Mouse (Mus musculus) intestine, embryonic 15.5 days (tissue): ENCODE data around the gene Jarid2. TPM values are rescaled to one million over a fixed set of nuclear protein-coding genes. Genes with fewer than 3 reads are reported as not detected.
A peak's percentile ranks its signal among the peaks of the same experiment; 100 is the strongest.
"Not testable (repeated sequence)": the region's sequence is repeated elsewhere in the genome, so short reads cannot be mapped to it uniquely, and the experiment has no call there.

Source experiments
- ATAC-seq: fragments of 200-750 bp; cut with Nextera tagmentation; 2 replicates; pipeline ENCODE4 v1.8.0; 2017; ENCODE audit warnings: moderate TSS enrichment, moderate library complexity
- H3K27ac ChIP-seq: fragments of 300-500 bp; sonication (generic); 2 replicates; pipeline ENCODE4 v1.5.1; 2015; ENCODE audit warnings: mild to moderate bottlenecking, inconsistent platforms
- H3K27me3 ChIP-seq: fragments of 300-500 bp; sonication (generic); replicated peaks from 2 replicates; pipeline ENCODE4 v1.6.1; 2015; ENCODE audit warnings: inconsistent platforms
- H3K36me3 ChIP-seq: fragments of 300-500 bp; sonication (generic); 2 replicates; pipeline ENCODE4 v1.6.1; 2015; ENCODE audit warnings: inconsistent platforms
- H3K4me1 ChIP-seq: fragments of 300-500 bp; sonication (generic); replicated peaks from 2 replicates; pipeline ENCODE4 v1.6.1; 2015; ENCODE audit warnings: inconsistent platforms
- H3K4me2 ChIP-seq: fragments of 300-500 bp; sonication (generic); replicated peaks from 2 replicates; pipeline ENCODE4 v1.6.1; 2015; ENCODE audit warnings: mild to moderate bottlenecking, inconsistent platforms
- H3K4me3 ChIP-seq: fragments of 300-500 bp; sonication (generic); replicated peaks from 2 replicates; pipeline ENCODE4 v1.5.1; 2015; ENCODE audit warnings: inconsistent platforms
- H3K9ac ChIP-seq: fragments of 300-500 bp; sonication (generic); 2 replicates; pipeline ENCODE4 v1.6.1; 2015; ENCODE audit warnings: inconsistent platforms
- H3K9me3 ChIP-seq: fragments of 300-500 bp; sonication (generic); 2 replicates; pipeline ENCODE4 v1.6.1; 2016; ENCODE audit warnings: inconsistent platforms
- WGBS: fragments of 180-500 bp; shearing (Covaris S2); methylation state at CpG from one replicate; pipeline ENCODE4 v1.1.7; 2015; 5-methylcytosine and 5-hydroxymethylcytosine counted together
- polyA plus RNA-seq: library from polyadenylated mRNA; unstranded; fragments of >200 nt; fragmentation: Nextera tagmentation; extraction: Ambion mirVana; gene quantifications from 2 replicates; pipeline ENCODE4 v1.2.1, GENCODE M21; 2015

Jarid2 gene
- polyA plus RNA-seq, 1 experiment from 2014 or later, result 24.8 TPM

DNA sequence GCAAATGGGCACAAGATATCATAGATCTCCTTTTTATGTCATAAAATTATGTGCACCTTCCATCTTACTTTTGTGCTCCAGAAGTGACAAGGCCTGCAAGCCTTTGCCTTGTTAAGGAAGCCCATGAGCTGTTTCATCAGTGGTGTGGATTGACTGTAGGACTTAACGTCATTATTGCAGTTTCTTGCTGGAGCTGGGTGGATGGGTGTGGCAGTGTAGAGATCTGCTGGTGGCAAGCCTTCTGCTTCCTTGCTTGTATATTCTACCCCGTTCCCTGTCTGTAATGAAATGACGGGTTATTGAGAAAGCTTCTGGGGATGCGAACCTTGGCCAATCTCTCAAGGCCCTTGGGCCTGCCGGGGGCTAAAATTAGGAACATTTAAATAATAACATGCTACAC lies 99.6 kb downstream of the Jarid2 start:
- Histone ChIP-seq H3K27ac (no peak overlapping the region), H3K36me3 (no peaks in the 10 kb centered on the region), H3K4me2 (no peak overlapping the region), H3K9me3 (no peaks in the 10 kb centered on the region), H3K9ac (no peak overlapping the region), H3K4me1 (no peaks in the 10 kb centered on the region), H3K27me3 (no peaks in the 10 kb centered on the region), H3K4me3 (no peak overlapping the region)
- ATAC-seq, result no peak
- WGBS, result 81% methylated on average over 5 of the region's 5 CpGs

- no peak overlapping the region for H3K9ac ChIP-seq
- no peak overlapping the region for H3K4me3 ChIP-seq
- no peaks in the 10 kb centered on the region for H3K36me3 ChIP-seq
- no peaks in the 10 kb centered on the region for H3K9me3 ChIP-seq
- H3K4me2 ChIP-seq, result no peak overlapping the region
- H3K27me3 ChIP-seq, result no peaks in the 10 kb centered on the region
- H3K4me1 ChIP-seq, result no peaks in the 10 kb centered on the region
- ATAC-seq, result no peak
- no peak overlapping the region for H3K27ac ChIP-seq
- WGBS, result 91% methylated on average over 2 of the region's 2 CpGs
These were observed 102.8 kb downstream of the Jarid2 start for GRCm38 (mm10) chr13:44832104-44832503.

DNA sequence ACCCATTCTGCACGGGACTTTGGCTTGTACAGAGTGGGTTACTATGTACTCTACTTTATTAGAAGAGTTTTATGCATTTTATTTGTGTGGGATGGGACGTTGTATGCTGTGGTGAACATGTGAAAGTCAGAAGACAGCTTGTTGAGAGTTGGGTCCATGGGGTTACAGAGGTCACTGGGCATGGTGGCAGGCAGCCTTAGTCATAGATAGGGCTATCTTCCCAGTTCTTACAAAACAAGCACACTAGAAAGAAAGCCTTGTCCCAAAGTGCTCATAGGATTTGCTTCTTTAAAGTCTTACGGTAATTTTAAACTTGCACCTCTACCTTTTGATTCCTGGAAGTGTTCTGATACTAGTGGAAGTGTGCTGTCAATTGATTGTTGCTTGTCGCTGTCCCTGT lies 103.6 kb downstream of the Jarid2 start:
- Histone ChIP-seq H3K36me3 (no peaks in the 10 kb centered on the region), H3K4me3 (no peak overlapping the region), H3K9me3 (no peaks in the 10 kb centered on the region), H3K4me2 (no peak overlapping the region), H3K9ac (no peak overlapping the region), H3K27ac (no peak overlapping the region), H3K27me3 (no peaks in the 10 kb centered on the region), H3K4me1 (no peaks in the 10 kb centered on the region)
- 87% methylated on average over 4 of the region's 4 CpGs for WGBS
- no peak for ATAC-seq

DNA sequence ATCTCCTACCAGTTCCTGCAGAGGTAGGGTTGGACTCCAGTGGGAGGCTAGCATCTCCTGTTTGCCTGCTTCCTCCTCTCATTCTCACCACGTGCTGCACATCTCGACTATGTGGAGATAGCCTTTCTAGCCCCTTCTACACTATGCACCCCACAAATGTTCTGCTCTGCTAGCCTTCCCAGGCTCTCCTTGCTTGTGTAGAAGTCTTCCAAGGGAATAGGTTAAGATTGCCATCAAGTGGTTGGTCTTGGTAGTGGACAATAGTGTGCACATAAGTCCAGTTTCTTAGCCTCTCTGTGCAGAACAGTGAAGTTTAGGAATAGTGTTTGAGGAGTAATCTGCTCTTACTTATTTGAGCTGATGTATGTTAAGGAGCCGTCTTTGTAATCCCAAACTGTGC lies 104.1 kb downstream of the Jarid2 start:
- Histone ChIP-seq H3K9me3 (no peaks in the 10 kb centered on the region), H3K4me1 (no peaks in the 10 kb centered on the region), H3K27ac (no peak overlapping the region), H3K4me3 (no peak overlapping the region), H3K9ac (no peak overlapping the region), H3K36me3 (no peaks in the 10 kb centered on the region), H3K27me3 (no peaks in the 10 kb centered on the region), H3K4me2 (no peak overlapping the region)
- no peak for ATAC-seq
- 55% methylated on average over 3 of the region's 3 CpGs for WGBS

- Histone ChIP-seq H3K27me3 (no peaks in the 10 kb centered on the region), H3K36me3 (no peaks in the 10 kb centered on the region), H3K4me2 (no peak overlapping the region), H3K9ac (no peak overlapping the region), H3K4me3 (no peak overlapping the region), H3K9me3 (no peaks in the 10 kb centered on the region), H3K4me1 (peaks cover 7% of the 10 kb centered on the region), H3K27ac (no peak overlapping the region)
- WGBS, result 85% methylated on average over 6 of the region's 6 CpGs
- no peak for ATAC-seq
These were observed 108.2 kb downstream of the Jarid2 start for GRCm38 (mm10) chr13:44837445-44837844.

- Histone ChIP-seq H3K4me1 (peaks cover 7% of the 10 kb centered on the region), H3K9me3 (no peaks in the 10 kb centered on the region), H3K4me2 (peak overlapping the region; percentile 62), H3K4me3 (peak overlapping the region; percentile 29), H3K9ac (no peak overlapping the region), H3K27ac (peak overlapping the region; percentile 51; the same call in 1 of the 2 replicates), H3K36me3 (no peaks in the 10 kb centered on the region), H3K27me3 (no peaks in the 10 kb centered on the region)
- ATAC-seq, result peak; percentile 90
- WGBS, result 8% methylated on average over 20 of the region's 20 CpGs
These were observed 110.9 kb downstream of the Jarid2 start for GRCm38 (mm10) chr13:44839866-44840835.

GRCm38 (mm10) chr13:44851426-44851825 lies 122.2 kb downstream of the Jarid2 start:
- 90% methylated on average over 2 of the region's 2 CpGs for WGBS
- no peak for ATAC-seq
- H3K36me3 ChIP-seq, result no peaks in the 10 kb centered on the region

GRCm38 (mm10) chr13:44852024-44852423 lies 122.8 kb downstream of the Jarid2 start:
- WGBS, result 63% methylated on average over 3 of the region's 3 CpGs
- H3K27ac ChIP-seq, result no peak overlapping the region
- ATAC-seq, result no peak

More at GRCm38 (mm10) chr13:44851426-44851825, 122.2 kb downstream of the Jarid2 start:
- Histone ChIP-seq H3K27ac (no peak overlapping the region), H3K9me3 (no peaks in the 10 kb centered on the region), H3K4me3 (no peak overlapping the region), H3K27me3 (no peaks in the 10 kb centered on the region), H3K4me1 (no peaks in the 10 kb centered on the region), H3K4me2 (no peak overlapping the region), H3K9ac (no peak overlapping the region)

GRCm38 (mm10) chr13:44865566-44865965 lies 136.3 kb downstream of the Jarid2 start:
- WGBS, result 95% methylated on average over 2 of the region's 2 CpGs
- no peaks in the 10 kb centered on the region for H3K27me3 ChIP-seq
- no peak overlapping the region for H3K27ac ChIP-seq
- H3K9me3 ChIP-seq, result no peaks in the 10 kb centered on the region
- no peak overlapping the region for H3K4me3 ChIP-seq
- H3K9ac ChIP-seq, result no peak overlapping the region
- no peaks in the 10 kb centered on the region for H3K36me3 ChIP-seq
- H3K4me2 ChIP-seq, result no peak overlapping the region
- ATAC-seq, result no peak
- H3K4me1 ChIP-seq, result no peaks in the 10 kb centered on the region

More at GRCm38 (mm10) chr13:44852024-44852423, 122.8 kb downstream of the Jarid2 start:
- H3K36me3 ChIP-seq, result no peaks in the 10 kb centered on the region
- no peak overlapping the region for H3K4me2 ChIP-seq
- no peaks in the 10 kb centered on the region for H3K4me1 ChIP-seq
- H3K9ac ChIP-seq, result no peak overlapping the region
- no peaks in the 10 kb centered on the region for H3K9me3 ChIP-seq
- H3K27me3 ChIP-seq, result no peaks in the 10 kb centered on the region
- no peak overlapping the region for H3K4me3 ChIP-seq

GRCm38 (mm10) chr13:44868037-44868650 lies 138.9 kb downstream of the Jarid2 start:
- Histone ChIP-seq H3K9ac (no peak overlapping the region), H3K4me3 (no peak overlapping the region), H3K27me3 (no peaks in the 10 kb centered on the region), H3K4me2 (no peak overlapping the region), H3K9me3 (no peaks in the 10 kb centered on the region), H3K27ac (no peak overlapping the region), H3K4me1 (no peaks in the 10 kb centered on the region), H3K36me3 (no peaks in the 10 kb centered on the region)
- ATAC-seq, result no peak
- 62% methylated on average over 4 of the region's 4 CpGs for WGBS

DNA sequence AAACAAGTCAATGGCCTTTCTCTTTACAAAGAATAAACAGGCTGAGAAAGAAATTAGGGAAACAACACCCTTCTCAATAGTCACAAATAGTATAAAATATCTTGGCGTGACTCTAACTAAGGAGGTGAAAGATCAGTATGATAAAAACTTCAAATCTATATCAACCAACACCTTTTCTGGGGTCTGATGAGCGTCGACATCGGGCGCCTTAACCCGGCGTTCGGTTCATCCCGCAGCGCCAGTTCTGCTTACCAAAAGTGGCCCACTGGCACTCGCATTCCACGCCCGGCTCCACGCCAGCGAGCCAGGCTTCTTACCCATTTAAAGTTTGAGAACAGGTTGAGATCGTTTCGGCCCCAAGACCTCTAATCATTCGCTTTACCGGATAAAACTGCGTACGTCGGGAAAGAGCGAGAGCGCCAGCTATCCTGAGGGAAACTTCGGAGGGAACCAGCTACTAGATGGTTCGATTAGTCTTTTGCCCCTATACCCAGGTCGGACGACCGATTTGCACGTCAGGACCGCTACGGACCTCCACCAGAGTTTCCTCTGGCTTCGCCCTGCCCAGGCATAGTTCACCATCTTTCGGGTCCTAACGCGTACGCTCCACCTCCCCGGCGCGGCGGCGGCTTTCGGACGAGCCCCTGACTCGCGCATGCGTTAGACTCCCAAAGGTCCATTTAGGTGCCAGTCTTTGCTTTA lies 140.3 kb downstream of the Jarid2 start:
- H3K9ac ChIP-seq, H3K4me1 ChIP-seq, H3K4me3 ChIP-seq, H3K27ac ChIP-seq, H3K27me3 ChIP-seq, H3K9me3 ChIP-seq, H3K36me3 ChIP-seq, H3K4me2 ChIP-seq: not testable (repeated sequence)
- peak; percentile 100 for ATAC-seq
- WGBS, result 71% methylated on average over 47 of the region's 47 CpGs

- H3K27me3 ChIP-seq, result no peaks in the 10 kb centered on the region
- no peaks in the 10 kb centered on the region for H3K4me1 ChIP-seq
These were observed 147.5 kb downstream of the Jarid2 start for GRCm38 (mm10) chr13:44876799-44877198.

More at GRCm38 (mm10) chr13:44876799-44877198, 147.5 kb downstream of the Jarid2 start:
- Histone ChIP-seq H3K4me2 (no peak overlapping the region), H3K27ac (no peak overlapping the region), H3K9ac (no peak overlapping the region), H3K4me3 (no peak overlapping the region), H3K36me3 (no peaks in the 10 kb centered on the region; the same call in 1 of the 2 replicates), H3K9me3 (no peaks in the 10 kb centered on the region)
- 92% methylated on average over 2 of the region's 2 CpGs for WGBS
- no peak for ATAC-seq
